Mouse (Mus musculus): ENCODE results near the gene Atrnl1.

The Atrnl1 gene

DNA sequence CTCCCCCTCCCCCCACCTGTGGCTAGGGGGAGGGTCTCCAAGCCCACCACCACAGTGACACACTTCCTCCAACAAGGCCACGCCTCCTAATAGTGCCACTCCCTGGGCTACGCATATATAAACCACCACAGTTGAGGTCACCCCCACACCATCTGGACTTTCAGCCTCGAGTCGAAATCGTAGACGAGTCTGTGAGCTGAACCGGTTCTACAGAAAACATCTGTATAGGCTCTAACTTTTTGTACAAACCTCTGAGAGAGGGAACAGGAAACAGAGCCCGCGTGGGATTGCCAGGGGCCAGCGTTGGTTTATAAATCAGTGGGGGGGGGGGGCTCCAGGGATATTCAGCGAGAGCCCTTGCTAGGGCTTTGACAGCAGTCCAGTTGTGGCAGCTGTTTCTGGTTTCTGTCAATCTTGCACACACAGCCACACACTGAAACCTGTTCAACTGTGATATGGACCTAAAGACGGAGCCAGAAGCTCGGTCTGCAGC is 508.9 kb downstream of the Atrnl1 start:
- DNase-seq (ENCODE audit: low spot score): no peak

GRCm38 (mm10) chr19:58120661-58121060 is 509.8 kb downstream of the Atrnl1 start:
- no peak for DNase-seq (ENCODE audit: low spot score)

DNA sequence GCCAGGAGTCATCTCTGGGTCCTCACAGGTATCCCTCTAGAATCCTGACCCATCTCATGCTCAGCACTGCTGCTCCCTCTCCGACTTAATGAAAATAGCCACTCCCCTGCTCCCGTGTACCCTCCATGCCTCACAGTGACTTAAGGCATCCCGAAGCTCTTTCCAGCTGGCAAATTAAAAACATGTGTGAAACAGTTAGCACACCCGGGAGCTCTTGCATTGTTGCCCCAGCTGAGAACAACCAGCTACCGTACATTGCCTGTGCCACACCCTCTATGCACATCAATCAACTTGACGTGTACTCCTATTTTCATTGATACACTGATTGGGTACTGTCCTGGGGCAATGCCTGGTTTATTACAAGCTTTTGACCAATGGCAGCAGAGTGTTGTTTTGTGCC is 510.8 kb downstream of the Atrnl1 start:
- no peak for DNase-seq (ENCODE audit: low spot score)

GRCm38 (mm10) chr19:58123620-58124019 is 512.8 kb downstream of the Atrnl1 start:
- no peak for DNase-seq (ENCODE audit: low spot score)

DNA sequence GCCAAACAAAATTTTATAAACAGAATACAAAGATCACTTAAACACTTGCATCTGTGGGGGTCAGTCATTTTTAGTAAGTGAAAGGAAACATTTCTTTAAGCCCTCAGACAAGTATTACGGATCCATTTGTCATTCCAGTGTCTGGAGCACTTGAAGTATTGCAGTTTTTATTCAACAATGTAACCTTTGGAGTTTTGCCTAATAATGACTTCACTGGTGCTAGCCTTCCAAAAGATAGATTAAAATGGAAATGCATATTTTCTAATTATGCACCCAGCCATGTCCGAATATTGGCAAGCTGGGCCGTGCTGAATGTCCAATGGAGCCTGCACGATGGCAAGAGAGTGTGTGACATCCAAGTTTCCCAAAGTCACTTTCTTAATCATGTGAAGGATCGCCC is 513.7 kb downstream of the Atrnl1 start:
- DNase-seq (ENCODE audit: low spot score): no peak

- no peak for DNase-seq (ENCODE audit: low spot score)
Observed at GRCm38 (mm10) chr19:58125010-58125409, 514.2 kb downstream of the Atrnl1 start.

DNA sequence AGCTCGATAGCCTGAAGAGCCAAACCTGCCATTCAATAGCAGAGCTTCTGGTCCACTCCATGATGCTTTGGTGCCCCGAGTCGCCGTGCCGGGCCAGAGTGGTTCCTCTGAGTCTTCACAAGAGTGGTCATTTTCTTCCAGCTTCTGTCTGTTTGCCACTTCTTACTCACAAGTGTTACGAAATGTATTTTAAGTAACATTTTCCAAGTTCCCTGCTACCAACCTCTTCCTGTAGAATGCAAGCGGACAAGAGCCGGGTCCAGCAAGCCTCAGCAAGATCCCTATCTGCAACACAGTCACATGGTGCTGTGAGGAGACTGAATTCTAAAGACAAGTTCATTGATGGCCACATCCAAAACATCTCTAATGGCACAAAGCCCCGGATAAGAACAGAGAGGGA is 521.1 kb downstream of the Atrnl1 start:
- DNase-seq (ENCODE audit: low spot score): no peak

- no peak for DNase-seq (ENCODE audit: low spot score)
Observed at GRCm38 (mm10) chr19:58140191-58140784, 529.5 kb downstream of the Atrnl1 start.

DNA sequence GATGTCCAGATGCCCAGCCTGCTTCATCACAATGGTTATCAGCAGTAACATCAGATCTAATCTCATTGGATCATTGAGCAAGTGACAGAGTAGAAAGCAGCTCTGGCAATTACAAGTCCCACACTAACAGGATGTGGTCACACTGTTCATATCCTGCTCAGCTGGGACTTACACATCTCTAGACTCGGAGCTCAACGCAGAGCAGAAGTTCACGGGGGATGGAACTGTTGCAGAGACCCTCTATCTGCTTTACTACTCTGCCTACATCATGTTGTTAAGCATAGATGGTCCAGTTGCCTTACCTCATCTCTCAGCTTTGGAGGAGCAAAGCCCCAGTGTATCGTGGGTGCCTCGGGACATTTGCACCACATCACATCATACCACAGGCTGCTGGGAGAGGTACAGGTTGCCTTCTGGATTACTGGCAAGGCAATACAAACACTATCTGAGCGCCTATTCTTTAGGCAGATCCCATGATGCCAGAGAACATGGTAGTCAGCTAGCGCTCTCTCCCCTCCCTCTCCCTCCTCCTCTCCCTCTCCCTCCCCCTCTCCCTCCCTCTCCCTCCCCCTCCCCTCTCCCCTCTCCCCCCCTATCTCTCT is 533.1 kb downstream of the Atrnl1 start:
- DNase-seq (ENCODE audit: low spot score): no peak

GRCm38 (mm10) chr19:58145521-58145920 is 534.7 kb downstream of the Atrnl1 start:
- DNase-seq (ENCODE audit: low spot score): no peak

DNA sequence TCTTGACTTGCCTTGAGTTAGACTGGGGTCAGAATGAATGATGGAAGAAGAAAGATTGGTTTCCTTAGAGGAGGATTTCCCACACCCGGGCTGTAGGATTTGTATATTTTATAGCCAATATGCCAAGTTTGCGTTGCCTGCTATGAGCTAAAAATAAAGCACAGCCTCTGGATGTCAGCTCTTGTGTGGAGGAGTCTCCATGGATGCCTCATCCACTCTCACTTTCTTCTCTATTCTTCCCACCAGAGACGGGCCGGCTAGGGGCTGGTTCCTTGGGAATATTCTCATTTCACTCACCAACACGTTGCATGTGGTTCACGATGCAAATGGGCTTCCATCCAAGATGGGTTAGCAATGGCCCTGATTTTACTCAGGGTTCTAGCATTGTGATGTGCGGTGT is 540.4 kb downstream of the Atrnl1 start:
- DNase-seq (ENCODE audit: low spot score): no peak

- no peak for DNase-seq (ENCODE audit: low spot score)
Observed at GRCm38 (mm10) chr19:58161569-58161968, 550.7 kb downstream of the Atrnl1 start.

DNA sequence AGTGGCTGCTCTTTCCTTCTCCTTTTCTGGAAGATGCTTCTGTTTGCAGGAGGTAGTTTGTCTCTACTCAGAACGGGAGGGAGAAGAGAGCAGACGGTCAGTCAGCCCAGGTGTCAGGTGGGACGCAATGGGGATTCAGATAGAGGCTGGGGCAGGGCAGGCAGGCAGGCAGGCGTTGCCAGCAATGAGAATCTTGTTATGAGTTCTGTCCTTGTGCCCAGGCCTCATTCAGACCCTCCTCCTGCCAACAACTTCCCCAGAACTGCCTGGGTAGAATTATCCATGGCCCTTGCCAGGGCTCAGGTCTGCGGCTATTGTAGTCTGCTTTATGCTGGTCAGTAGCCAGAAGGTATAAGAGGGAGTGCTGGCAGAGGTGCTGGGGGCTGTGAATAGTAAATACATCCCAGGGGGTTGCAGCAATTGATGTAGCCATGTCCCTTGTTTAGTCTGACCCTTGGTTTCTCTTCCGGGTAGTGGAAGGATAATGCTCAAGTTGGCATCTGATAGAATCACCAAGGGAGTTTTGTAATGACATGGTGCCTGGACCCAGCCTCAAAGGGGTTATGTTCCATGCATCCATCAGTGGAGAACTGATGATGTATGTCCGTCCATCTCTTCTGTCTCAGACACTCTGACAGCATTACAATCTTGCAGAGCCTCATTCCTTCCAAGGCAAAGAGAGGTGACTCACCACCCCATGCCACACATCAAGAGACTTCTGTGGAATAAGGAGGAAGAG is 554.2 kb downstream of the Atrnl1 start:
- no peak for DNase-seq (ENCODE audit: low spot score)

DNA sequence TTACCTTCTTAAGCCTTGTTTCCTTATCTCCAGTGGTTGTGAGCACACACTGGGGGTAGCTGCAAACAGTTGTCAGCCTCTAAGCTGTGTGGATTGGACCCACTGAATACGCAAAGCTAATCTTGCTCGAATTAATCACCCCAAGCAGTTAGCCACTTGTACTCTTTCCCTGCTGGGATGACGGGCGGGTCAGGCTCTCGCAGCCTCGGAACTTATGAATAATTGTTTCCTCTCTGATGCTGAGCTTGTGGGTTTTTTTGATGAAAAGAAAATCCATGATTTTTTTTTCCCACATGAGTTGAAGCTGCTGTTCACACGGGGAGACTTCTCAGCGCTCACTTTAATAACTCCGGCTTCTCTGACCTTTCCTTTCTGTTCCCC is 554.8 kb downstream of the Atrnl1 start:
- no peak for DNase-seq (ENCODE audit: low spot score)

- DNase-seq (ENCODE audit: low spot score): no peak
Observed at GRCm38 (mm10) chr19:58166147-58166546, 555.3 kb downstream of the Atrnl1 start.

- no peak for DNase-seq (ENCODE audit: low spot score)
Observed at GRCm38 (mm10) chr19:58178410-58178809, 567.6 kb downstream of the Atrnl1 start.

DNA sequence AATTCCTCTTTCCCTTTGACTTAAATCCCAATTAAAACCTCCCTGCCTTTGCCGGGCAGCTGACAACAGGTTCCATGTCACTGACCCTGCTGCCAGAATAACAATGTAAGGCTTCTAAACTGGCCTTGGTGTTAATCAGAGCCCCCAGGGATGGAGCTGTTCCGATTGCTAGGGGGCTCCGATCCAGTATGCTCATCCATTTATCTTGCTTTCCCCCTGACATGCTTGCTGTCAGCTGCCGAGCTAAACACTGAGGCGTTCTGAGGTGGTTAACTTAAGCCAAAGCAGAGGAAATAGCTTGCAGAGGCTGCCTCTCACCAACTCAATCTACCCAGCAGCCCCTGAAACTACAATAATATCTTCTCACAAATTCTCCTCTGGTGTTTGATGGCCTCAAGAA is 569.9 kb downstream of the Atrnl1 start:
- no peak for DNase-seq (ENCODE audit: low spot score)

Measured in urinary bladder, postnatal 25 days (tissue).